Mouse (Mus musculus): ENCODE results near the gene Wnk1. TPM values are rescaled to one million over a fixed set of nuclear protein-coding genes. Genes with fewer than 3 reads are reported as not detected.

Gene Wnk1
- polyA plus RNA-seq, 1 experiment from 2014 or later = 27.5 TPM

DNA sequence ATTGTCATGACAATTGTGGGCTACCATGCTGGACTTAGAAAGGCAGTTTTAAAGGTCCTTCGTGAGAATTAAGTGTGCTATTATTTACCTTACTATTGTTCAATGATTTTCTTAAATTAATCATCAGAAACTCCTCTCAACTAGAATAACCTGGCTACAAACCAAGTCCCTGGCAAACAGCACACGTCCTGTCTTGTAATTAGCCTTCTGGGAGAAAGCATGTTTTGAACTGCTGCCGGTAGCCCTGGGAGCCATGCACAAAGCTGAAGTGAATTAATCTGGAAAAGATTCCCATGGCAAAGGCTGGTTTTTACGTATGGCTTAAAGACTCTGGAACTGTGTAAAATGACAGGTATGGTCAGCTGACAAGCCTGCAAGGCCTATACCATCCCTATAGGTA lies 6.9 kb upstream of the Wnk1 start:
- WGBS (ENCODE audit: insufficient replicate concordance) = 84% methylated on average over 4 of the region's 4 CpGs
- Histone ChIP-seq H3K27me3 (ENCODE audit: insufficient read depth, low read length) (no peaks in the 10 kb centered on the region), H3K27ac (ENCODE audit: low read depth) (no peak overlapping the region), H3K9me3 (ENCODE audit: low read length) (no peaks in the 10 kb centered on the region), H3K36me3 (replicated peaks; ENCODE audit: insufficient read depth, low read length) (no peaks in the 10 kb centered on the region), H3K9ac (replicated peaks) (no peak overlapping the region), H3K4me3 (ENCODE audit: low read depth, low read length) (no peak overlapping the region), H3K4me2 (ENCODE audit: low read depth, low read length) (no peak overlapping the region), H3K4me1 (ENCODE audit: insufficient read depth) (no peaks in the 10 kb centered on the region)
- DNase-seq (no peak), ATAC-seq (no peak)
- TF ChIP-seq CTCF (IDR thresholded peaks at IDR 0.05; ENCODE audit: low read depth) (no peak), EP300 (IDR thresholded peaks at IDR 0.05; ENCODE audit: low read depth) (no peak)

DNA sequence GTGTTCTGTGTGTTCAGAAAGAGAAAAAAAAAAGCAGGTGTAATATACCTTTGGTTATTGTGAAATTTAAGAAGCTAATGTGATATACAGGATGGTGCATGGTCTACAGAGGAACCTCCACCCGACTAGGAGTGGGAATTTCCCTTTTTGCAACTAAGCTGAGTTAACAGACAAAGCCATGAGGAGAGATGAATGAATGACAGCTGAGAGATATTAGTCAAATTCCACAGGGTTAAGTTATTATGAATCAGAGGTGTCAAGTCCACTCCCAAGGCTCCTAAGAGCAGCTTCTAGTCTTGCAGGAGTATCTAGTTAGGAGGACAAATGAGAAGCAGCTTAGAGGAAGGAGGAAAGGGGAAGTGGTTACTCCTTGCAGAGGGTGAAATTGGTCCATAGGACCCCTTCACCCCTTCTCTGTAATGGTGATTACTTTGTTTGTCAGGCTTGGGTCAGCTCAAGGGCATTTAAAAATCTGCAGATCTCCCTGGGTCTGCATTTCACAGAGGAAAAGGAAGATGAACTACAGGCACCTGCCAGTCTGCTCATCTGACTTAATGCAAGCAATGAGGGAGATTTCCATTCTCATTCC lies 4.3 kb upstream of the Wnk1 start:
- TF ChIP-seq EP300 (IDR thresholded peaks at IDR 0.05; ENCODE audit: low read depth) = no peak
- TF ChIP-seq CTCF (IDR thresholded peaks at IDR 0.05; ENCODE audit: low read depth) = no peak
- Histone ChIP-seq H3K27me3 (ENCODE audit: insufficient read depth, low read length) (no peaks in the 10 kb centered on the region), H3K4me1 (ENCODE audit: insufficient read depth) (no peaks in the 10 kb centered on the region), H3K4me2 (ENCODE audit: low read depth, low read length) (no peak overlapping the region), H3K9me3 (ENCODE audit: low read length) (no peaks in the 10 kb centered on the region), H3K9ac (replicated peaks) (no peak overlapping the region), H3K27ac (ENCODE audit: low read depth) (0 out of 2 replicates have a peak overlapping the region, but pooled peaks have one; percentile 53), H3K36me3 (replicated peaks; ENCODE audit: insufficient read depth, low read length) (no peaks in the 10 kb centered on the region), H3K4me3 (ENCODE audit: low read depth, low read length) (no peak overlapping the region)
- ATAC-seq (no peak), DNase-seq (no peak)
- 31% methylated on average over 1 of the region's 1 CpGs for WGBS (ENCODE audit: insufficient replicate concordance)

DNA sequence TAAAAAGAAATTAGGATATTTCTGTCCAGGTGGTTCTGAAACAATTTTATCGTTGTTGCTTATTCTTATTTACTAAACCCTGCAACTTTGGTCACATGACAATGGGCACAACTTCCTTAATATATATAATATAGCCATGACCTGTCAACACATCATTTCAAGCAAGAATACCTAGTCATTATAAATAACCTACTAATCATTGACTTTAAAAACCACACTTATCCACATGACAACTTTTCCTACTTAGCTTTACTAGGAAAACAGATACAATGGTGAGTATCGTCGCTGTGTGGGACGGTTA lies 2.0 kb upstream of the Wnk1 start:
- no peak for TF ChIP-seq EP300 (IDR thresholded peaks at IDR 0.05; ENCODE audit: low read depth)
- no peak for TF ChIP-seq CTCF (IDR thresholded peaks at IDR 0.05; ENCODE audit: low read depth)
- H3K27ac ChIP-seq (ENCODE audit: low read depth) = no peak overlapping the region
- no peak overlapping the region for H3K9ac ChIP-seq (replicated peaks)
- H3K9me3 ChIP-seq (ENCODE audit: low read length) = no peaks in the 10 kb centered on the region
- H3K36me3 ChIP-seq (replicated peaks; ENCODE audit: insufficient read depth, low read length) = peaks cover 3% of the 10 kb centered on the region; the same call in 1 of the 2 replicates
- no peak overlapping the region for H3K4me3 ChIP-seq (ENCODE audit: low read depth, low read length)
- no peaks in the 10 kb centered on the region for H3K27me3 ChIP-seq (ENCODE audit: insufficient read depth, low read length)
- DNase-seq (no peak), ATAC-seq (no peak)
- no peak overlapping the region for H3K4me2 ChIP-seq (ENCODE audit: low read depth, low read length)
- H3K4me1 ChIP-seq (ENCODE audit: insufficient read depth) = peaks cover 6% of the 10 kb centered on the region
- 90% methylated on average over 4 of the region's 4 CpGs for WGBS (ENCODE audit: insufficient replicate concordance)

DNA sequence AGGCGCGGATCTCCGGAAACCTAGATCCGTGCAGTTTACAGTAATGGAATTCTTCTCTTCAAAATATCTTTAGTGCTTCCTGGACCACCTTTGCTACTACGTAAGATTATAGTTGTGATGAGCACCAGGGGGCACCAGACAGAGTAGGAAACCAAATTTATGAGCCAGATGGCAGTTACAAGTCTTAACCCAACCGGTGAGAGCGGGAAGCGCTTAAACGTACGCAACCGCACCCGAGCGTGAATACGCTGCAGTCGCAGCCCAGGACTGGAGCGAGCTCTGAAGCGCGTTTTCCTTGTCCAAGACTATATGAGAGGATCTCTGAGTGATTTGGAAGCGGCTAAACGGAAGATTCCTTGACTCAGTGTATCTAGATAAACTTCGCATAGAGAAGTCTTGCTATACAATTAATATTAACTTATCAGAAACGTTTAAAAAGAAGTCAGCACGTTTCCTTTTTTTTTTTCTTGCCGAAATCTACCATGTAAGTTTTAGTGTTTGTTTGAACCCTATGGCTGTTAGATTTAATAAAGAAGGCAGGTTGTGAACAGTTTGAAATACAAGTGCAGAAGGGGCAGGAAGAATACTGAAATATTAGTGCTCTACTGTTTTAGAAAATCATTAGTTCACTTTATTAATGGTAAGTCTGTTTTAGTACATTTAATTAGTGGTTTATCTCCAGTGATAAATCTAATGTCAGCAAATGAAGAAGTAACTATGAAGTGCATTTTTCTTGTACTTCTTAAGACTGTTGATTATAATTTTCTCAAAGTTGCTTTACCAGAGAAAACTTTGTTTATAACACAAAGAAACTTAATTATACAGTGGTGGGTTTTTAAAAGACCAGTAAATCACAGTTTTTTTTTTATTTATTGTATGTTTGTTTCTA lies 1.4 kb upstream of the Wnk1 start:
- Histone ChIP-seq H3K4me1 (ENCODE audit: insufficient read depth) (peaks cover 6% of the 10 kb centered on the region), H3K9ac (replicated peaks) (peak overlapping the region; percentile 63), H3K4me2 (ENCODE audit: low read depth, low read length) (peak overlapping the region; percentile 93), H3K9me3 (ENCODE audit: low read length) (no peaks in the 10 kb centered on the region), H3K27ac (ENCODE audit: low read depth) (peak overlapping the region; percentile 79), H3K27me3 (ENCODE audit: insufficient read depth, low read length) (no peaks in the 10 kb centered on the region), H3K36me3 (replicated peaks; ENCODE audit: insufficient read depth, low read length) (peaks cover 3% of the 10 kb centered on the region; the same call in 1 of the 2 replicates), H3K4me3 (ENCODE audit: low read depth, low read length) (peak overlapping the region; percentile 80)
- peak; percentile 26 for ATAC-seq
- peak; percentile 87 for TF ChIP-seq CTCF (IDR thresholded peaks at IDR 0.05; ENCODE audit: low read depth)
- peak; percentile 56; the same call in 1 of the 2 replicates for TF ChIP-seq EP300 (IDR thresholded peaks at IDR 0.05; ENCODE audit: low read depth)
- peak; percentile 87 for DNase-seq
- WGBS (ENCODE audit: insufficient replicate concordance) = under 1% methylated on average over 24 of the region's 24 CpGs

DNA sequence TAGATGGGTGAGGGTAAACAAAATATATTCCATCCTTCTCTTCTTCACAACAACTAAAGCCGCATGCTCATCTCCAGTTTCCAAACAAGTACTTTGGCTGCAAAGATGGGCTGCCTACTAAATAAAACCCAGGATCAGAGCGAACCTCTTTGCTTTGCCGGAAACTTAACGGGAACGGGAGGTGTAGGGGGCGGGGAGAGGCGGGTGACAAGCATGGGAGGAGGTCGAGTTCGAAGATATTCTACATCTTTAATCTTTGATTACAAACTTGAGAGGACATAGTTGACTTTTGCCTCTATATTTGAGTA lies 738 bp upstream of the Wnk1 start:
- Histone ChIP-seq H3K9me3 (ENCODE audit: low read length) (no peaks in the 10 kb centered on the region), H3K27ac (ENCODE audit: low read depth) (peak overlapping the region; percentile 79), H3K9ac (replicated peaks) (peak overlapping the region; percentile 63), H3K27me3 (ENCODE audit: insufficient read depth, low read length) (no peaks in the 10 kb centered on the region), H3K4me2 (ENCODE audit: low read depth, low read length) (peak overlapping the region; percentile 93), H3K4me1 (ENCODE audit: insufficient read depth) (peaks cover 6% of the 10 kb centered on the region), H3K4me3 (ENCODE audit: low read depth, low read length) (peak overlapping the region; percentile 80), H3K36me3 (replicated peaks; ENCODE audit: insufficient read depth, low read length) (peaks cover 3% of the 10 kb centered on the region; the same call in 1 of the 2 replicates)
- DNase-seq (peak; percentile 60), ATAC-seq (no peak)
- WGBS (ENCODE audit: insufficient replicate concordance) = 0% methylated on average over 9 of the region's 9 CpGs
- TF ChIP-seq EP300 (IDR thresholded peaks at IDR 0.05; ENCODE audit: low read depth) = no peak
- TF ChIP-seq CTCF (IDR thresholded peaks at IDR 0.05; ENCODE audit: low read depth) = no peak

DNA sequence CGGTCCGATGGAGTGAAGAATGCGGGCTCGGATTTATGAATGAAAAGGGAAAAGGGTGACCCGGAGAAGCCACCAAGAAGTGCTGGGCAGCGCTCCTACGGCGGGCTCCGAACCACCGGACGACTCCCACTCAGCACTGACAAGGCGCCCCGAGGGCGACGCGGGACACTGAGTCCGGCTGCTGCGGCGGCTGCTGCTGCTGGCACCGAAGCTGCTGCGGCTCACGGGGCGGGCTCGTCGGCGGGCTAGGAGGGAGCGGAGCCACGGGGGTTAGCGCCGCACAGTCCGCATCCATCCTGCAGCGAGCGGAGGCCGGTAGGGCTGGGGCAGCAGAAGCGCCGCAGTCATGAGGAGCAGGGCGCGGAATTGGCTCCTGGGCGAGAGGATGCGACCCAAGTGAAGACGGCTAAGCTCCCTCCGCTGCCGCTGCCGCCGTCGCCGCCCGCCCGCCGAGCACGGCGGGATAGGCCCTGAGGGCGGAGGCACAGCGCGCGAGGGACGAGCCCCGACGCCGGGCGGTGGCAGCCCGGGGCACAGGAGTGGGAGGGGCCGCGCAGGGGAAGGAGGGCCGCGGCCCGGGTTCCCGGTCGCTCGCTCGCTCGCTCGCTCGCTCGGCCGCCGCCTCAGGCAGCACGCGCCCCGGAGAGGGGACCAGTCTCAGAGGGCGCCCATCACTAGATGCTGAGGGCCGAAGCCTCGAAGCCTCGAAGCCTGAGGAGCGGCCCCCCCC lies 671 bp downstream of the Wnk1 start:
- peak overlapping the region; percentile 90 for H3K4me2 ChIP-seq (ENCODE audit: low read depth, low read length)
- no peaks in the 10 kb centered on the region for H3K27me3 ChIP-seq (ENCODE audit: insufficient read depth, low read length)
- H3K4me1 ChIP-seq (ENCODE audit: insufficient read depth) = peaks cover 10% of the 10 kb centered on the region
- peak; percentile 80 for ATAC-seq
- H3K4me3 ChIP-seq (ENCODE audit: low read depth, low read length) = peak overlapping the region; percentile 80
- TF ChIP-seq CTCF (IDR thresholded peaks at IDR 0.05; ENCODE audit: low read depth) (no peak), EP300 (IDR thresholded peaks at IDR 0.05; ENCODE audit: low read depth) (no peak)
- H3K9me3 ChIP-seq (ENCODE audit: low read length) = no peaks in the 10 kb centered on the region
- under 1% methylated on average over 64 of the region's 85 CpGs for WGBS (ENCODE audit: insufficient replicate concordance)
- peak overlapping the region; percentile 97 for H3K27ac ChIP-seq (ENCODE audit: low read depth)
- H3K36me3 ChIP-seq (replicated peaks; ENCODE audit: insufficient read depth, low read length) = peaks cover 13% of the 10 kb centered on the region
- DNase-seq = peak; percentile 87
- H3K9ac ChIP-seq (replicated peaks) = peak overlapping the region; percentile 91
